Mouse (Mus musculus): ENCODE results near the gene Gm15130. TPM values are rescaled to one million over a fixed set of nuclear protein-coding genes. Genes with fewer than 3 reads are reported as not detected.

The Gm15130 gene
- not detected in 2 replicates for total RNA-seq (2021)
- long read RNA-seq = 0 reads

- DNase-seq = no peak
These were observed at the start of gene Gm15130 for GRCm38 (mm10) chr2:111152836-111153235. Gm15130 (minus strand) TSS chr2:111152936.

GRCm38 (mm10) chr2:111182068-111182467, 29.3 kb upstream of the Gm15130 start:
- no peak for DNase-seq

- no peak for DNase-seq
These were observed 17.0 kb downstream of the Gm15130 start for GRCm38 (mm10) chr2:111135739-111136138.

GRCm38 (mm10) chr2:111105882-111106281, 46.9 kb downstream of the Gm15130 start, which contains the start of gene Gm13941:
Gm13941 (minus strand) TSS chr2:111105982.
- no peak for DNase-seq

Other genes starting within 250 kb of the Gm15130 start
- 0.12 TPM in 1 of 2 replicates, not detected in the other for gene Ano3, start 202.0 kb downstream of the Gm15130 start, total RNA-seq (2021)
- gene Gm13941, start 47.0 kb downstream of the Gm15130 start, total RNA-seq (2021) = not detected in 2 replicates
- gene 4930430A15Rik, start 76.7 kb upstream of the Gm15130 start, total RNA-seq (2021) = not detected in 2 replicates
- gene Olfr1275, start 82.3 kb upstream of the Gm15130 start, total RNA-seq (2021) = not detected in 2 replicates
- not detected in 2 replicates for gene Olfr1276, start 101.6 kb upstream of the Gm15130 start, total RNA-seq (2021)
- gene Olfr1277, start 121.2 kb upstream of the Gm15130 start, total RNA-seq (2021) = not detected in 2 replicates
- not detected in 2 replicates for gene Olfr1278, start 137.2 kb upstream of the Gm15130 start, total RNA-seq (2021)
- gene Olfr1279, start 147.7 kb upstream of the Gm15130 start, total RNA-seq (2021) = not detected in 2 replicates
- not detected in 2 replicates for gene Olfr1280, start 161.1 kb upstream of the Gm15130 start, total RNA-seq (2021)
- gene Olfr1281, start 173.6 kb upstream of the Gm15130 start, total RNA-seq (2021) = not detected in 2 replicates
- gene Olfr1282, start 183.1 kb upstream of the Gm15130 start, total RNA-seq (2021) = not detected in 2 replicates
- not detected in 2 replicates for gene Olfr1283, start 213.9 kb upstream of the Gm15130 start, total RNA-seq (2021)
- gene Olfr1284, start 222.6 kb upstream of the Gm15130 start, total RNA-seq (2021) = not detected in 2 replicates